Mouse (Mus musculus): ENCODE measurements at regions not wholly inside any gene's neighbourhood (a gene's known extent, or its start where the extent isn't known, plus 50 kb on each side); places are given as distances from the start of the nearest gene placed in this dataset.

- Histone ChIP-seq H3K9ac (ENCODE audit: low read depth, low read length) (no peak overlapping the region), H3K27ac (ENCODE audit: low read depth, low read length) (peak overlapping the region; percentile 31; the same call in 1 of the 2 replicates), H3K4me1 (ENCODE audit: control insufficient read depth, insufficient read depth, low read length) (no peaks in the 10 kb centered on the region), H3K9me3 (replicated peaks; ENCODE audit: control insufficient read depth, low read length) (no peaks in the 10 kb centered on the region), H3K4me3 (ENCODE audit: low read depth, low read length) (no peak overlapping the region), H3K4me2 (no peak overlapping the region), H3K36me3 (ENCODE audit: control insufficient read depth, insufficient read depth, low read length) (no peaks in the 10 kb centered on the region), H3K27me3 (ENCODE audit: control insufficient read depth, insufficient read depth, low read length) (no peaks in the 10 kb centered on the region; the same call in 1 of the 2 replicates)
- peak; percentile 41 for ATAC-seq (replicated peaks; ENCODE audit: insufficient number of reproducible peaks, low FRiP score, low TSS enrichment)
- 57% methylated on average over 3 of the region's 3 CpGs for WGBS (ENCODE audit: insufficient replicate concordance)
Measured at GRCm38 (mm10) chr6:67160564-67160963, 77.4 kb upstream of the Serbp1 start.

GRCm38 (mm10) chr6:67159726-67160523, 78.1 kb upstream of the Serbp1 start:
- WGBS (ENCODE audit: insufficient replicate concordance), result 65% methylated on average over 5 of the region's 5 CpGs
- Histone ChIP-seq H3K4me1 (ENCODE audit: control insufficient read depth, insufficient read depth, low read length) (no peaks in the 10 kb centered on the region), H3K9me3 (replicated peaks; ENCODE audit: control insufficient read depth, low read length) (no peaks in the 10 kb centered on the region), H3K4me3 (ENCODE audit: low read depth, low read length) (no peak overlapping the region), H3K9ac (ENCODE audit: low read depth, low read length) (no peak overlapping the region), H3K4me2 (no peak overlapping the region), H3K36me3 (ENCODE audit: control insufficient read depth, insufficient read depth, low read length) (no peaks in the 10 kb centered on the region), H3K27ac (ENCODE audit: low read depth, low read length) (peak overlapping the region; percentile 31; the same call in 1 of the 2 replicates), H3K27me3 (ENCODE audit: control insufficient read depth, insufficient read depth, low read length) (no peaks in the 10 kb centered on the region; the same call in 1 of the 2 replicates)
- ATAC-seq (replicated peaks; ENCODE audit: insufficient number of reproducible peaks, low FRiP score, low TSS enrichment), result no peak

GRCm38 (mm10) chr6:67159224-67159623, 78.8 kb upstream of the Serbp1 start:
- Histone ChIP-seq H3K36me3 (ENCODE audit: control insufficient read depth, insufficient read depth, low read length) (no peaks in the 10 kb centered on the region), H3K4me2 (no peak overlapping the region), H3K9ac (ENCODE audit: low read depth, low read length) (no peak overlapping the region), H3K27ac (ENCODE audit: low read depth, low read length) (no peak overlapping the region), H3K9me3 (replicated peaks; ENCODE audit: control insufficient read depth, low read length) (no peaks in the 10 kb centered on the region), H3K4me3 (ENCODE audit: low read depth, low read length) (no peak overlapping the region), H3K4me1 (ENCODE audit: control insufficient read depth, insufficient read depth, low read length) (no peaks in the 10 kb centered on the region), H3K27me3 (ENCODE audit: control insufficient read depth, insufficient read depth, low read length) (no peaks in the 10 kb centered on the region; the same call in 1 of the 2 replicates)
- no peak for ATAC-seq (replicated peaks; ENCODE audit: insufficient number of reproducible peaks, low FRiP score, low TSS enrichment)
- 18% methylated on average over 2 of the region's 2 CpGs for WGBS (ENCODE audit: insufficient replicate concordance)

- H3K9ac ChIP-seq (ENCODE audit: low read depth, low read length), result no peak overlapping the region
- H3K4me3 ChIP-seq (ENCODE audit: low read depth, low read length), result no peak overlapping the region
- H3K9me3 ChIP-seq (replicated peaks; ENCODE audit: control insufficient read depth, low read length), result no peaks in the 10 kb centered on the region
- H3K4me2 ChIP-seq, result peak overlapping the region; percentile 31
- WGBS (ENCODE audit: insufficient replicate concordance), result 5% methylated on average over 10 of the region's 10 CpGs
- no peaks in the 10 kb centered on the region for H3K4me1 ChIP-seq (ENCODE audit: control insufficient read depth, insufficient read depth, low read length)
- ATAC-seq (replicated peaks; ENCODE audit: insufficient number of reproducible peaks, low FRiP score, low TSS enrichment), result peak; percentile 44; the same call in 1 of the 2 replicates
- H3K27ac ChIP-seq (ENCODE audit: low read depth, low read length), result no peak overlapping the region
- no peaks in the 10 kb centered on the region for H3K36me3 ChIP-seq (ENCODE audit: control insufficient read depth, insufficient read depth, low read length)
- no peaks in the 10 kb centered on the region; the same call in 1 of the 2 replicates for H3K27me3 ChIP-seq (ENCODE audit: control insufficient read depth, insufficient read depth, low read length)
Measured at GRCm38 (mm10) chr6:67158765-67159164, 79.2 kb upstream of the Serbp1 start.

GRCm38 (mm10) chr6:67152845-67153468, 85.0 kb upstream of the Serbp1 start:
- Histone ChIP-seq H3K4me3 (ENCODE audit: low read depth, low read length) (no peak overlapping the region), H3K4me2 (no peak overlapping the region), H3K4me1 (ENCODE audit: control insufficient read depth, insufficient read depth, low read length) (peaks cover 8% of the 10 kb centered on the region; the same call in 1 of the 2 replicates), H3K36me3 (ENCODE audit: control insufficient read depth, insufficient read depth, low read length) (no peaks in the 10 kb centered on the region), H3K9ac (ENCODE audit: low read depth, low read length) (no peak overlapping the region), H3K27me3 (ENCODE audit: control insufficient read depth, insufficient read depth, low read length) (no peaks in the 10 kb centered on the region), H3K27ac (ENCODE audit: low read depth, low read length) (no peak overlapping the region), H3K9me3 (replicated peaks; ENCODE audit: control insufficient read depth, low read length) (no peaks in the 10 kb centered on the region)
- ATAC-seq (replicated peaks; ENCODE audit: insufficient number of reproducible peaks, low FRiP score, low TSS enrichment), result no peak
- WGBS (ENCODE audit: insufficient replicate concordance), result 74% methylated on average over 3 of the region's 3 CpGs

GRCm38 (mm10) chr6:67151515-67151914, 86.5 kb upstream of the Serbp1 start:
- Histone ChIP-seq H3K4me3 (ENCODE audit: low read depth, low read length) (no peak overlapping the region), H3K4me1 (ENCODE audit: control insufficient read depth, insufficient read depth, low read length) (peaks cover 8% of the 10 kb centered on the region; the same call in 1 of the 2 replicates), H3K36me3 (ENCODE audit: control insufficient read depth, insufficient read depth, low read length) (no peaks in the 10 kb centered on the region), H3K4me2 (no peak overlapping the region), H3K27ac (ENCODE audit: low read depth, low read length) (no peak overlapping the region), H3K9me3 (replicated peaks; ENCODE audit: control insufficient read depth, low read length) (no peaks in the 10 kb centered on the region), H3K9ac (ENCODE audit: low read depth, low read length) (no peak overlapping the region), H3K27me3 (ENCODE audit: control insufficient read depth, insufficient read depth, low read length) (peaks cover 3% of the 10 kb centered on the region)
- no peak for ATAC-seq (replicated peaks; ENCODE audit: insufficient number of reproducible peaks, low FRiP score, low TSS enrichment)
- 83% methylated on average over 2 of the region's 2 CpGs for WGBS (ENCODE audit: insufficient replicate concordance)

GRCm38 (mm10) chr6:67149425-67149824, 88.6 kb upstream of the Serbp1 start:
- no peak overlapping the region for H3K4me3 ChIP-seq (ENCODE audit: low read depth, low read length)
- H3K27me3 ChIP-seq (ENCODE audit: control insufficient read depth, insufficient read depth, low read length), result peaks cover 4% of the 10 kb centered on the region
- ATAC-seq (replicated peaks; ENCODE audit: insufficient number of reproducible peaks, low FRiP score, low TSS enrichment), result no peak
- no peaks in the 10 kb centered on the region for H3K9me3 ChIP-seq (replicated peaks; ENCODE audit: control insufficient read depth, low read length)
- 11% methylated on average over 2 of the region's 2 CpGs for WGBS (ENCODE audit: insufficient replicate concordance)
- H3K27ac ChIP-seq (ENCODE audit: low read depth, low read length), result no peak overlapping the region
- H3K9ac ChIP-seq (ENCODE audit: low read depth, low read length), result no peak overlapping the region
- no peaks in the 10 kb centered on the region for H3K36me3 ChIP-seq (ENCODE audit: control insufficient read depth, insufficient read depth, low read length)
- H3K4me2 ChIP-seq, result no peak overlapping the region
- H3K4me1 ChIP-seq (ENCODE audit: control insufficient read depth, insufficient read depth, low read length), result peaks cover 8% of the 10 kb centered on the region; the same call in 1 of the 2 replicates

- Histone ChIP-seq H3K4me3 (ENCODE audit: low read depth, low read length) (no peak overlapping the region), H3K4me2 (no peak overlapping the region), H3K27ac (ENCODE audit: low read depth, low read length) (no peak overlapping the region), H3K9ac (ENCODE audit: low read depth, low read length) (no peak overlapping the region), H3K36me3 (ENCODE audit: control insufficient read depth, insufficient read depth, low read length) (no peaks in the 10 kb centered on the region), H3K27me3 (ENCODE audit: control insufficient read depth, insufficient read depth, low read length) (peaks cover 17% of the 10 kb centered on the region), H3K9me3 (replicated peaks; ENCODE audit: control insufficient read depth, low read length) (no peaks in the 10 kb centered on the region), H3K4me1 (ENCODE audit: control insufficient read depth, insufficient read depth, low read length) (peaks cover 8% of the 10 kb centered on the region; the same call in 1 of the 2 replicates)
- WGBS (ENCODE audit: insufficient replicate concordance), result 29% methylated on average over 4 of the region's 4 CpGs
- ATAC-seq (replicated peaks; ENCODE audit: insufficient number of reproducible peaks, low FRiP score, low TSS enrichment), result no peak
Measured at GRCm38 (mm10) chr6:67146708-67147107, 91.3 kb upstream of the Serbp1 start.

Data from heart, embryonic 11.5 days (tissue).